Comparison of ENCODE assay signal across 9 mouse cellular contexts in the genomic region with DNA sequence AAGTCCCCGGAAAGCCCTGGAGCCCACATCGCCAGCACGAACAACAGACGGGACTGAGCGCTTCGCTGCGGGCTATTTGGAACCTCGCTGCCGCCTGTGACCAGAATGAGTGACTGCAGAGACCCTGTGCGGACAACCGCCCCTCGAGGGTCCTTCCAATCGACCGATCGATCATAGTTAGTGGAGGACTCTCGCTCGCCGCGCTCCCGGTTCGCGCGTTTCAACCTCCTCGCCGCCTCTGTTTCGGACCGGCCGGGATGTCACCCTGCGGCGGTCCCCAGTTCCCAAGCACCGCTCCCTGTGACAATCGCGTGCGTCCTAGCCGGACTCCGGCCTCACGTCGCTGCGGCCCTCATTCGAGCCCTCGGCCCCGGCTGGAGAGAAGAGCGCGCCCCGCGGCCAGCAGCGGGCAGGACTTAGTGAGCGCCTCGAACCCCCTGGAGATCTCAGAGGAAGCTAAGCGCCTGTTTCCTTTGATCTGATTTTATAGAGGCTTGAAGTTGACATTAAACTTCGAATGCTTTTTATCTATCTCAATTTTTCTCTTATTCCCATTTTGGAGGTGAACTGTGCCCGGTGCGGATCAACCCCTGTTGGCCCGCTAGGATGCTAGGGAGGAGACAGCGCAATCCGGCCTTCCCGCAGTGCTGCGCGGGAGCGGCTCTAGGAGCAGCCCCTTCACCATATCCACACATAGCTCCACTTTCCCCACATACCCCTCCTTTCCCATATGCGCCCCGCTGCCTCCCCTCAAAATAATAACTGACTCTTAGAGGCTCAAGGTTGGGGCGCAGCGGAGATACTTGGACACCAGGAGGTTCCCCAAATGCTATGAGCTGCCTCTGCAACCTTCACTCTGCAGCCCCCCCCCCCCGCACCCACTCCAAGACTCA. TPM values are rescaled to one million over a fixed set of nuclear protein-coding genes. Genes with fewer than 3 reads are reported as not detected.
DNase-seq lines count a peak whose midpoint lies in the region; ATAC-seq and TF ChIP-seq lines count a peak whose summit lies in the region.
"Had no signal": no experiment of that assay in that cellular context is flagged by ENCODE, and none has a peak within 500 bp of the region (broad histone marks: within the 10 kb centered on the region; RNA-seq: fewer than 3 reads in every experiment).

No protein-coding gene starts in this region.

- H3K9ac ChIP-seq in hindbrain, embryonic 14.5 days, result no peak overlapping the region

- WGBS in kidney, adult 2 months, result 5% methylated on average over 65 of the region's 65 CpGs
- under 1% methylated on average over 65 of the region's 65 CpGs for WGBS in embryonic facial prominence, embryonic 10.5 days
- under 1% methylated on average over 65 of the region's 65 CpGs for WGBS in hindbrain, embryonic 14.5 days

- no peaks in the 10 kb centered on the region for H3K36me3 ChIP-seq in kidney, adult 2 months (ENCODE audit: control insufficient read depth, insufficient read depth, low read length)
- no peaks in the 10 kb centered on the region for H3K36me3 ChIP-seq in embryonic facial prominence, embryonic 10.5 days (replicated peaks)
- no peaks in the 10 kb centered on the region for H3K36me3 ChIP-seq in hindbrain, embryonic 14.5 days (replicated peaks; ENCODE audit: control insufficient read depth, insufficient read depth)

- no peak for TF ChIP-seq POLR2A in kidney, adult 2 months (IDR thresholded peaks at IDR 0.05; ENCODE audit: low read depth, low read length)

- no peaks in the 10 kb centered on the region for H3K9me3 ChIP-seq in embryonic facial prominence, embryonic 10.5 days
- H3K9me3 ChIP-seq in hindbrain, embryonic 14.5 days (ENCODE audit: control insufficient read depth, low read length), result no peaks in the 10 kb centered on the region

- H3K4me2 ChIP-seq in hindbrain, embryonic 14.5 days (replicated peaks), result peak overlapping the region; percentile 44

- peak; percentile 11 for DNase-seq in kidney, adult 2 months
- DNase-seq in kidney, adult 11 months, result no peak
- peak; percentile 66 for DNase-seq in embryonic facial prominence, embryonic 10.5 days (ENCODE audit: low spot score)
- DNase-seq in hindbrain, embryonic 14.5 days (ENCODE audit: low spot score), result no peak
- DNase-seq in mesoderm, embryonic 11.5 days (ENCODE audit: low read depth, low spot score), result peak; percentile 39
- DNase-seq in gastrocnemius, postnatal 25 days, result no peak
- no peak for DNase-seq in left cerebral cortex, postnatal 4 days
- no peak for DNase-seq in urinary bladder, postnatal 14 days (ENCODE audit: low spot score)

- no peak for ATAC-seq in hindbrain, embryonic 14.5 days (ENCODE audit: low FRiP score)

- TF ChIP-seq CTCF in kidney, adult 2 months (conservative IDR thresholded peaks at IDR 0.05; ENCODE audit: insufficient read depth, insufficient read length, low read depth, low read length), result no peak

- H3K27ac ChIP-seq in kidney, adult 2 months (ENCODE audit: insufficient read depth, low read depth, low read length), result no peak overlapping the region
- peak overlapping the region; percentile 89 for H3K27ac ChIP-seq in embryonic facial prominence, embryonic 10.5 days (replicated peaks)
- no peak overlapping the region for H3K27ac ChIP-seq in hindbrain, embryonic 14.5 days

- H3K4me3 ChIP-seq in kidney, adult 2 months (ENCODE audit: insufficient read depth, low read depth, low read length), result peak overlapping the region; percentile 20; the same call in 1 of the 2 replicates
- H3K4me3 ChIP-seq in embryonic facial prominence, embryonic 10.5 days, result peak overlapping the region; percentile 58
- H3K4me3 ChIP-seq in hindbrain, embryonic 14.5 days (replicated peaks; ENCODE audit: low read length), result peak overlapping the region; percentile 17

- peaks cover 5% of the 10 kb centered on the region; the same call in 1 of the 2 replicates for H3K27me3 ChIP-seq in kidney, adult 2 months (replicated peaks; ENCODE audit: control insufficient read depth, insufficient read depth, low read length)
- H3K27me3 ChIP-seq in embryonic facial prominence, embryonic 10.5 days (replicated peaks; ENCODE audit: low read depth, poor library complexity, severe bottlenecking), result peaks cover 99% of the 10 kb centered on the region
- peaks cover 86% of the 10 kb centered on the region for H3K27me3 ChIP-seq in hindbrain, embryonic 14.5 days (ENCODE audit: control insufficient read depth, insufficient read depth, low read length)

- H3K4me1 ChIP-seq in kidney, adult 2 months (ENCODE audit: control insufficient read depth, insufficient read depth, low read length), result no peaks in the 10 kb centered on the region
- peaks cover 77% of the 10 kb centered on the region for H3K4me1 ChIP-seq in embryonic facial prominence, embryonic 10.5 days
- peaks cover 7% of the 10 kb centered on the region; the same call in 1 of the 2 replicates for H3K4me1 ChIP-seq in hindbrain, embryonic 14.5 days (replicated peaks; ENCODE audit: control insufficient read depth, insufficient read depth, low read length)

- intact Hi-C loops in left cerebral cortex, postnatal 4 days (cut with DNase I), result no loop called here

RNA-seq across cellular contexts. Expression of a gene that starts 11.7 kb away (rescaled TPM):
- polyA plus RNA-seq in kidney, adult 2 months (2012; rRNA removed), result not detected in 2 replicates
- 41.8 and 43.5 TPM in 2 replicates for polyA plus RNA-seq in embryonic facial prominence, embryonic 10.5 days (2016; fragmentation: Nextera tagmentation; extraction: Ambion mirVana)
- 0.12 TPM in 1 of 2 replicates, not detected in the other for polyA plus RNA-seq in hindbrain, embryonic 14.5 days (2014; fragmentation: Nextera tagmentation; extraction: Ambion mirVana)
- not detected for total RNA-seq in gastrocnemius, postnatal 25 days (2021)
- 1 to 10 TPM; 1.7 to 1.9 TPM for total RNA-seq in left cerebral cortex, postnatal 4 days (2021)
- total RNA-seq: heart, adult 18-20 months had no signal

RNA-seq across cellular contexts. Expression of a gene that starts 28.2 kb away (rescaled TPM):
- 0.06 TPM in 1 of 2 replicates, not detected in the other for polyA plus RNA-seq in kidney, adult 2 months (2012; rRNA removed)
- polyA plus RNA-seq in embryonic facial prominence, embryonic 10.5 days (2016; fragmentation: Nextera tagmentation; extraction: Ambion mirVana), result 0.41 and 0.70 TPM in 2 replicates
- polyA plus RNA-seq in hindbrain, embryonic 14.5 days (2014; fragmentation: Nextera tagmentation; extraction: Ambion mirVana), result not detected in 2 replicates
- not detected for total RNA-seq in gastrocnemius, postnatal 25 days (2021)
- total RNA-seq in left cerebral cortex, postnatal 4 days (2021), result under 1 TPM in 1 of 2 experiments, not detected in 1; 0.58 TPM
- total RNA-seq: heart, adult 18-20 months had no signal

RNA-seq across cellular contexts. Expression of a gene that starts 48.0 kb away (rescaled TPM):
- not detected in 2 replicates for polyA plus RNA-seq in kidney, adult 2 months (2012; rRNA removed)
- not detected in 2 replicates for polyA plus RNA-seq in embryonic facial prominence, embryonic 10.5 days (2016; fragmentation: Nextera tagmentation; extraction: Ambion mirVana)
- polyA plus RNA-seq in hindbrain, embryonic 14.5 days (2014; fragmentation: Nextera tagmentation; extraction: Ambion mirVana), result not detected in 2 replicates
- not detected for total RNA-seq in gastrocnemius, postnatal 25 days (2021)
- not detected for total RNA-seq in left cerebral cortex, postnatal 4 days (2021)
- total RNA-seq: heart, adult 18-20 months had no signal

RNA-seq across cellular contexts. Expression of a gene that starts 48.4 kb away (rescaled TPM):
- 46.0 and 54.1 TPM in 2 replicates for polyA plus RNA-seq in kidney, adult 2 months (2012; rRNA removed)
- polyA plus RNA-seq in embryonic facial prominence, embryonic 10.5 days (2016; fragmentation: Nextera tagmentation; extraction: Ambion mirVana), result 64.9 and 70.0 TPM in 2 replicates
- 158 and 170 TPM in 2 replicates for polyA plus RNA-seq in hindbrain, embryonic 14.5 days (2014; fragmentation: Nextera tagmentation; extraction: Ambion mirVana)
- total RNA-seq in gastrocnemius, postnatal 25 days (2021), result 10 to 100 TPM; 15.4 to 16.3 TPM
- 100 to 1,000 TPM; 114 to 120 TPM for total RNA-seq in left cerebral cortex, postnatal 4 days (2021)

Comparison
In these comparisons a context has a peak if more than half of its experiments do, and no peak if none do; other contexts are left out.
1. DNase-seq: peak in kidney, adult 2 months (single experiment), embryonic facial prominence, embryonic 10.5 days (single experiment) and mesoderm, embryonic 11.5 days (single experiment); none in kidney, adult 11 months (single experiment), hindbrain, embryonic 14.5 days (single experiment), gastrocnemius, postnatal 25 days (single experiment), left cerebral cortex, postnatal 4 days (single experiment) and urinary bladder, postnatal 14 days (single experiment).
2. RNA of a gene that starts 11.7 kb away (polyA plus RNA-seq): 41.8 to 43.5 TPM in embryonic facial prominence, embryonic 10.5 days; not detected in kidney, adult 2 months and 0.12 TPM in hindbrain, embryonic 14.5 days; every median in the first group is over 10 times any median in the second.
3. Peak in every context shown above with its lines, with median percentiles within 50 percentile points of each other: H3K4me3 ChIP-seq.